Mouse (Mus musculus): ENCODE measurements at regions not wholly inside any gene's neighbourhood (a gene's known extent, or its start where the extent isn't known, plus 50 kb on each side); places are given as distances from the start of the nearest gene placed in this dataset.

DNA sequence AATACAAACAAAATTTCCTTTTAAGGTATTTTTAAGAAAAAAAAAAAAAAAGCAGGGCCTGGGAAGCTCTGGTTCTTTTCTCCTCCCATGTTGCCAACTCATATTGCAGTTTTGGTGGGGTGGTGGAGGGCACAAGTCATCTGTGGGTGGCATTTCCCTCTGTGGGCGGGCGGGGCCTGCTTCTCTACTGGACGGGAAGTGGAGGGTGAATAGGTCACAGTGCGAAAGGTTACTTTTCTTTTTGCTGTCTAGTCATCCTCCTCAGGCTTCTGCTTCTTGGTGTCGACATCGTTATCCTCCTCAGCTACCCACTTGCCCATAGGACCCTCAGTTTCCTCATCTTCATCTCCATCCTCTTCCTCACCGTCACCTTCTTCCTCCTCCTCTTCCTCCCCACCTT, 55.3 kb upstream of the Plcb1 start:
- intact Hi-C loops (cut with DNase I; ENCODE audit: low total_unique reads), result loop anchor here (5.0 kb wide), 1 partner anchor 803 kb away; no protein-coding TSS in a partner anchor
- no peak for DNase-seq

DNA sequence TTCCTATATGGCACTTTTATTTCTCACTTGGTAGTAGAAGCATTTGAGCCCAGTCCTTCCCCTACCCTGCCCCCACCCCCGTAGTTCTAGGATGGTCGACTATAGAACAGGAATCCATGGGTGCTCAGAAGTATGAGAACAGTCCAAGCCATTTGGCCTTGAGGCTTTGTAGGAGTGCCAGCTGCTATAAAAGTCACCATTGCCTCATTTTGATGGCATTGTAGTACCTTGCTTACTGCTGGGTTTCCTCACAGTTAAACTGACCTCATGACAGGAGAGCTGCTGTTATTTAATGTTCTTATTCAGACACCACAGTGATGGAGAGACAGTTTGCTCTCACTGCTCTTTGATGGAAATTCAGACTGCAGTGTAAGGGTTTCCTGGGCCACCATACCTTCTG, 59.2 kb upstream of the Plcb1 start:
- intact Hi-C loops (cut with DNase I; ENCODE audit: low total_unique reads), result no loop called here
- no peak for DNase-seq

GRCm38 (mm10) chr2:134724071-134724470, 61.8 kb upstream of the Plcb1 start:
- intact Hi-C loops (cut with DNase I; ENCODE audit: low total_unique reads), result no loop called here
- DNase-seq, result no peak

DNA sequence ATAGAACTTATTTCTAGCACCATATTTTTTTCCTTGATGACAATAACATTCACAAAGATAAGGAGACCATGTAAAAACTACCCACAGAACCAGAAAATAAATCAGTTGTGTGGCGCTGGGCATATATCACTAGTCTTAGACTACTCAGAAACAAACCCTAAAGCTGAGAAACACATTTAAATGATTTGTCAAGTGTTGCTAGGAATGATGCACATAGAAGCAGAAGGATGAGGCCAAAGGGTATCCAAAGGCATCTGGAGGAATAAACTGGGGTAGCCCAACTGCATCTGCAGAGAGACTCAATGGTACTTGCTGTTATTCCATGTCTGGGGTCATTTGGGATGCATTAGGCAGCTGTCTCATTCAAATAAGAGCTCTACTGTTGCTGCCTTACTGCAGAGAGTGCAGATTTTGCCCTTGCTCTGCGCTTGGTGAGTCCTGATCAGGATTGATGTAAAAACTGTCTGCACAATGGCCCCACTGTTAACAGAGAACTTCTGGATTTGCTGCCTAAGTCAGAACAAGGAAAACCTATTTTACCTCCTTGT, 68.0 kb upstream of the Plcb1 start:
- DNase-seq, result no peak
- intact Hi-C loops (cut with DNase I; ENCODE audit: low total_unique reads), result no loop called here

DNA sequence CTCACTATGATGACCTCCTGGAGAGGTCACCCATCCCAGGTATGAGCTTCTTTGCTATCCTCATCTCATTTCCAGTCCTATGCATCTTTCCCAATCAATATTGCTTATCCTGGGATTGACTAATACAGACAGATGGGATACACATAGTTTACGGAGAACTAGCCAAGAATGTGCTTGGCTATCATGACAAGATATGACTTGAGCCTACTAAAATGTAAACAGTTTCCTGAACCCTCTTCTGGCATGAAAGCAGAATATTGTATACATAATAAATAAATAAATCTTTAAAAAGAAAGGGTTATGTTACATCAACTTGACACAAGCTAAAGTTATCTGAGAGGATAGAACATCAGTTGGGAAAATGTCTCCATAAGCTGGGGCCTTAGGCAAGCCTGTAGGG, 69.3 kb upstream of the Plcb1 start:
- DNase-seq, result no peak
- intact Hi-C loops (cut with DNase I; ENCODE audit: low total_unique reads), result no loop called here

GRCm38 (mm10) chr2:134714001-134714400, 70.1 kb upstream of the Tmx4 start:
- intact Hi-C loops (cut with DNase I; ENCODE audit: low total_unique reads), result no loop called here
- no peak for DNase-seq

DNA sequence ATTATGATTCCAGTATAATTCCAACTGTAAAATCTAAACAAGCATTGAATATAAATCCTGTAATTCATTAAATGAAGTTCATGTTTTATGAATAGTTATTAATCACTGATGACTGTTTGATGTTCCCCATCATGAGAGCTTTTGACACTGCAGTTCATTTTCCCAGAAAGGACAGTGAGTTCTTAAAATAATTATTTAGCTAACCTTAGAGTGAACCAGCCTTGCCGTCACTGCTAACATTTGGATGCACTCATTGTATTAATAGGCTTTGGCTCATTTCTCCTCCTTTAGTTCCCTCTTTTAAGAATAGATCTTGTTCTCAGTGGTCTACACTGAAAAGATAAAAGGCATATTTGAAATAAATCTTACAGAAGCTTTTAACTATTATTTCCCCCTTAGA, 64.8 kb upstream of the Tmx4 start:
- no peak for DNase-seq
- intact Hi-C loops (cut with DNase I; ENCODE audit: low total_unique reads), result no loop called here

DNA sequence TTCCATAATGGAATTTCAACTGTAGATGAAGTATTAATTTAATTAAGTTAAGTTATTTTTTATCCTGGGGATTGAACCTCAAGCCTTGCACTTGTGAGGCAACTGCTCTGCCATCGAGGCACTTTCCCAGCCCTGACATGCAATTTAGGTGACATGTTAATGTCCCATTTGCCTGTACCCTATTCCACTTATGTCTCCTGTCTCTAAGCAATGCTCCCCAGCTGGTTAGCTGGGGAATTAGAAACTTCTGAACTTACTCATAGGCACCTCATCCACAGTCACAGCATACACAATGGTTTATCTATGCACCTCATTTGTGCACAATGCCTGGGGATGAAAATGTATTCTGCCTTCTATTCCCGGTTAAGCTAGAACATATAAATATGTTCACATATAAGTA, 59.1 kb upstream of the Tmx4 start:
- intact Hi-C loops (cut with DNase I; ENCODE audit: low total_unique reads), result no loop called here
- DNase-seq, result no peak

GRCm38 (mm10) chr2:134697424-134697823, 53.5 kb upstream of the Tmx4 start:
- DNase-seq, result no peak
- intact Hi-C loops (cut with DNase I; ENCODE audit: low total_unique reads), result no loop called here

GRCm38 (mm10) chr2:134696394-134696793, 52.4 kb upstream of the Tmx4 start:
- intact Hi-C loops (cut with DNase I; ENCODE audit: low total_unique reads), result no loop called here
- DNase-seq, result no peak

Measured in gastrocnemius, postnatal 14 days (tissue).